Mouse (Mus musculus) megakaryocyte, adult 5-6 weeks (primary cell): ENCODE results near the gene Actrt2. TPM values are rescaled to one million over a fixed set of nuclear protein-coding genes. Genes with fewer than 3 reads are reported as not detected.

Source experiments
- ATAC-seq: 2 replicates; pipeline ENCODE4 v1.8.0; 2016; ENCODE audit warnings: mild to moderate bottlenecking, inconsistent platforms; ENCODE audit not compliant: poor library complexity, severe bottlenecking
- total RNA-seq, 2 experiments: library from RNA; stranded (forward) in 1 of 2; stranded (reverse) in 1 of 2; fragments of 153-499, 151-499 nt in 1 of 2; fragments of 221-1000, 200-1000 nt in 1 of 2; gene quantifications; 2 replicates each; pipeline versions ENCODE4 v1.2.3 to v1.2.4; 2015 to 2017

The Actrt2 gene
- total RNA-seq (2015) = not detected in 2 replicates
- not detected in 2 replicates for total RNA-seq (2017)

GRCm38 (mm10) chr4:154667767-154668166, at the start of gene Actrt2:
TSS of gene Actrt2 (minus strand) at chr4:154667867.
- ATAC-seq = no peak

GRCm38 (mm10) chr4:154709391-154710107, 41.9 kb upstream of the Actrt2 start:
- ATAC-seq = no peak

- ATAC-seq = no peak
Measured at GRCm38 (mm10) chr4:154708811-154709210, 41.1 kb upstream of the Actrt2 start.

DNA sequence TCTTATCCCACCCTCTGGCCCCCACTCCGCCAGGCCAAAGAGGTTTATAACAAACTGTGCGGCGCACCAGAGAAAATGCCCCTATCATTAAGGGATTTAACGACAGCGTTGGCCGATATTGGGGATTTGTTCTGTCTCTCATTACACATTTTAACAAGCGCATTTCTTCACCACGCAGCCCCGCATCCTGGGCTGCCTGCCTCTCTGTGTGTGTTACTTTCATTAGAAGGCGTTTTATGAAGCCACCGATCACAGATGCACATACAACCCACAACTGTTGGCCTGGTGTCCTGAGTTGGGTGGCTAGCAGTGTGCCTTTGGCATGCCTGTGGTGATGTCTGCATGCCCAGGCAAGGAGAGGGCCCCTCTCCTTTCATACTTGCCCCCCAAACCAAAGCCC, 40.6 kb upstream of the Actrt2 start:
- no peak for ATAC-seq

DNA sequence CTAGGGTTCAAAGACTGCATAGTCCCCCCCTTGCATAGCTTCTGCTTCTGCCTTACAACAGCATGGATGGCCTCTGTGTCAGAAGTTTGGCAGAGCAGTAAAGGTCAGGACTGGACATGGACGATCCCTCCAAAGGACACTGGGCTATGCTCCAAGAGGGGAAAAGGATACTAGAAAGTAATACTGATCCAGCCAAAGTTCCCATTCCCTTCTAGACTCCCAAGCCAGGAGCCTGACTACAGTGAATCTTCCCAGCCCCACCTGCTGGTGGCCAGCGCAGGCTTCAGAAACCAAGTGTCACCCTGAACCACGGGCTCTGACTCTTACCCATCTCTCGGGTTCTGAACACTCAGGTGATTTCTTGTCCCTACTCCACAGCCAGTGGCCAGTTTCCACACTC, 39.9 kb upstream of the Actrt2 start:
- ATAC-seq = no peak

GRCm38 (mm10) chr4:154706442-154706841, 38.8 kb upstream of the Actrt2 start:
- no peak for ATAC-seq

DNA sequence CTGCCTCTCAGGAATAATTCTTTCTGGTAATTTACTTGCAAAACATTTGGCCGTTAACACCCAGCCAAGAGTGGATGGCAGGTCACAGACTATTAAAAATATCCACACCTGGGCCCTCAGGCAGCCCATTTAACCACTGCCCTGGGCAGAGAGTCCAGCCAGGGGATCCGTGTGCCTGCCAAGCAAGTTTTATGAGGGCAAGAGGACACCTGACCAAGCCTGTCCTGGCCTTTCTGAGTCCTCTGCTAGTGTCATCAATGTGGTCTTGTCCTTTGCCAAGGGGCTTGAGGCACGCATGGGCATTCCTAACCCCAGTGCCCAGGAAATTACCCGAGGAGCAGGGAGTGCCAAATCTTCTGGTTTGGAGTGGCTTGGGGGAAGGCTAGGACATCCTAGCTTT, 38.0 kb upstream of the Actrt2 start:
- ATAC-seq = no peak

GRCm38 (mm10) chr4:154705056-154705455, 37.4 kb upstream of the Actrt2 start:
- no peak for ATAC-seq

GRCm38 (mm10) chr4:154704591-154704990, 36.9 kb upstream of the Actrt2 start:
- ATAC-seq = no peak

GRCm38 (mm10) chr4:154703426-154704070, 35.9 kb upstream of the Actrt2 start:
- no peak for ATAC-seq

- no peak for ATAC-seq
Measured at GRCm38 (mm10) chr4:154702931-154703330, 35.3 kb upstream of the Actrt2 start.

- no peak for ATAC-seq
Measured at GRCm38 (mm10) chr4:154702186-154702585, 34.5 kb upstream of the Actrt2 start.

- no peak for ATAC-seq
Measured at GRCm38 (mm10) chr4:154700921-154701412, 33.3 kb upstream of the Actrt2 start.

DNA sequence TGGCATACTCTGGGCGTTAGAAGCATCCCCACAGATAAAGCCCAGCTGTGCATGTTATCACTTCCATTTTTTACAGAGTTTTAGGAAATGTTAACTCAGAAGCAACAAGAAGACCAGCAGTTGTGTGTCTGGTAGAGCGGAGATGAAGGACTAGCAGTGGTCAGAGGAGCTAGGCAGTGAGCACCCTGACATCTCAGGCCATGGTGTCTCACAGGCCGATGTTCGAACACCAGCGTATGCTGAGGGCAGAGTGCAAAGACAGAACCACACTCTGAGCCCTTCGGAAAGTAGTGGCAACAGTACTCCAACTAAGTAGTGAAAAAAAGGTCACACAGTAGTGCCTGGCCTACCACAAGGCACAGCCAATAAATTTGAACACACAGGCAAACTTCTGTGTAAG, 32.8 kb upstream of the Actrt2 start:
- no peak for ATAC-seq

DNA sequence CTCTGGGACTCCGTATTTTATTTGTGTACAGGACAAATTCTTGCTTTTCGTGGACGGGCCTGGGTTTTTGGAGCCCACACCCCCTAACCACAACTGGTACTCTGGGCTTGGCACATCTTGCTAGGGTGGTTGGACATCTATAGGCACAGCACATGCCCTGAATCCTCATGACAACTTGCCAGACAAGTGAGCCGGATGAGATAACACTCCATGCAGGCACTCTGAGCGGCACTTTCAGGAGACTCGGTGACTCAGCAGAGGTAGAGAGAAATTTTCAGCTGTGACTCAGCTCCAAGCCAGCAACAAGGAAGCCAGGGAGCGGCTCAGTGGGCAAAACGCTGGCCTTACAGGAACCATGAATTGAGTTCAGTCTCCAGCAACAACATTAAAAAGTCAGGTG, 31.6 kb upstream of the Actrt2 start:
- ATAC-seq = no peak

DNA sequence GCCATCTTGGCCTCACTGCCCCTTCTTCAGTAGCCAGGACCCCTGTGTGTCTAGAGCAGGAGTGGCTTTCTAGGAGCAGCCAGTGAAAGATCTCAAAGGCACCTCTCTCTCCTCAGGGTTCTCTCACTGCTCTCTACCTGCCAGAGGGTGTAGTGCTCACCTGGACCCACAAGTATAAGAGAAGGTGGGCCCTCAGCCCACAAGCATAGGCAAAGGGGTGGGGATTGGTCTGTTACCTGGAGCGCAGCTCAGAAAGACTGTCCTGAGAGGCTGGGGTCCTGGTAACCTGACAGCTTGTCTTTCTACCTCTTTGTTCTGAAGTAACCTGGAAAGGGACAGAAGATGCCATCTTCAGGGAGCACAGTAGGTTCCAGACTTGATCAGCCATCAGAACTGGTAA, 31.0 kb upstream of the Actrt2 start:
- no peak for ATAC-seq

GRCm38 (mm10) chr4:154698021-154698590, 30.4 kb upstream of the Actrt2 start:
- ATAC-seq = no peak

DNA sequence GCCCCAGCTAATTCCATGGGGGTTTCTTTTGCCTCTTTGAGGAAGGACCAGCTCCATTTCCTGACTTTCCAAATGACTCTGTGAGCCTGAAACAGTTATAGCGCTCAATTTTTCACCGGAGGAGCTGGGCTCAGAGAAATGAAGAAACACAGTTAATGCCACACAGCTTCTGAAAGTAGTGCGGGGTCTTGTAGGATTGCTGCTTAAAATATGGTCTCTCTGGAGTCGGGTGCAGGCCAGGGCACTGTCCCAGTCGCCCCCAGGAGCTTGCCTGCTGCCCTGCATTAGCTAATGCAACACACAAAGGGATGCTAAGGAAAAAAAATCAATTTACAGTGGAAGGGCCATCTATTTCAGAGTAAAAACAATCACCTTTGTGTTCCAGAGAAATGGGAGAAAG, 29.8 kb upstream of the Actrt2 start:
- ATAC-seq = no peak

GRCm38 (mm10) chr4:154696552-154696951, 28.9 kb upstream of the Actrt2 start:
- no peak for ATAC-seq

DNA sequence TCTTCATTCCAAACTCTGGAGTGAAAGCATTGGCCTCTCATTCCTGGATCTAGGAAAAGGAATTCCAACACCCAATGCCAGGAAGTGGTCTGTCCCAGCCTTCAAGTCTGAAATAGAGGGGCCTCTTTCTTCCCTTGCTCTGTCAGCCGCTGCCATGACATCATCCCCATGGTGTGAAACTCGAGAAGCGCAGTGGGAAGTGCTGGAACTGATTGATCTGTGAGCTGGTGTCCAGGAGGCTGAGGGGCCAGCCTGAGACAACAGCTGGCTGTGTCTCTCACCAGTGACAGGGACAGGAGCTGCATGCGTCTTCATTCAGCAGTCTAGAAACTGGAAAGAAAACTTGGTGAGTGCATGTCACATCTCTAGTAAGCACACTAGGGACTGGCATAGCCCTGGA, 28.5 kb upstream of the Actrt2 start:
- ATAC-seq = no peak

- no peak for ATAC-seq
Measured at GRCm38 (mm10) chr4:154694361-154694760, 26.7 kb upstream of the Actrt2 start.
